Mouse (Mus musculus): ENCODE results near the gene Olfr824. TPM values are rescaled to one million over a fixed set of nuclear protein-coding genes. Genes with fewer than 3 reads are reported as not detected.
"Not testable (repeated sequence)": the region's sequence is repeated elsewhere in the genome, so short reads cannot be mapped to it uniquely, and the experiment has no call there.

Gene Olfr824
- total RNA-seq (2021): not detected
- long read RNA-seq, experiment 1: 0 reads
- long read RNA-seq, experiment 2: 0 reads

DNA sequence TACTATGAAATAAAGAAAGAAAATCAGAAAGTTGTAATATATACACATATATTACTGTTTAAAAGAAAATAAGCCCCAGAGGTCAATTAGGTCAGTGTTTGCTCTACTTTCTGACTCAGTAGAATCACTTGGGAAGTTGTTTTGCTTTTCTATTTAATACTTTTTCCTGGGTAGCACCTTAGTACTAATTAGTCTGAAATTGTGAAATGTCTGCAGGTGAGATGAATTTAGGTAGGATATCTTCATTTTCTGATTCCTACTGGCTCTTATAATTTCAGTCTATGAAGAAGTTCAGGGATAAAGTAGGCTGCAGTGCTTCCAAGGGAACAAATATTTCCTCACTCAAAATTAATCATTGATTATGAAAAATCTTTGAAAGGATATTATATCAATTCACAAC lies at the start of gene Olfr824:
TSS of gene Olfr824 (minus strand) at position 101 of the 400 bp plus-strand sequence.
- DNase-seq: not testable (repeated sequence)

DNA sequence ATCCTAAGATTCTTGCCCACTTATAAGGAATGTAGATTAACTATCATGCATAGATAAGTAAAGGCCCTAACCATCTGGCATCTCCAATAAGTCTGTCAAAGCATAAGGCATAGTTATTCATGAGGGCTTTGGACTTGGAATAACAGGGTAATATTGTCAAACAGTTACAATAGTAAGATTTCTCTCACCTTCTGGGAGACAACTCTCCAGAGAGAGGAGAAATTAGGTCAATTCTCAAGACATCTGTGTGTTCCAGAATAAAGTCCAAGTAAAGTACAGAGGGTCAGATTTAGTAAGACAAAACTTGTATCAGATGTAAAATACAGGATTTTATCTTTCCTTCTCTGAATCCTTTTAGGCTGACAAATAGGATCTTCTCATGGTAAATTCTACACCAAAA lies 36.9 kb upstream of the Olfr824 start, which contains the start of gene Olfr825:
TSS of gene Olfr825 (minus strand) at position 101 of the 400 bp plus-strand sequence.
- no peak for DNase-seq

- no peak for DNase-seq
Observed at GRCm38 (mm10) chr10:130165196-130165595, 35.4 kb upstream of the Olfr824 start.

GRCm38 (mm10) chr10:130144121-130144520 lies 14.3 kb upstream of the Olfr824 start:
- DNase-seq: no peak

- not testable (repeated sequence) for DNase-seq
Observed at GRCm38 (mm10) chr10:130142481-130142880, 12.7 kb upstream of the Olfr824 start.

- no peak for DNase-seq
Observed at GRCm38 (mm10) chr10:130134811-130135210, 5.0 kb upstream of the Olfr824 start.

DNA sequence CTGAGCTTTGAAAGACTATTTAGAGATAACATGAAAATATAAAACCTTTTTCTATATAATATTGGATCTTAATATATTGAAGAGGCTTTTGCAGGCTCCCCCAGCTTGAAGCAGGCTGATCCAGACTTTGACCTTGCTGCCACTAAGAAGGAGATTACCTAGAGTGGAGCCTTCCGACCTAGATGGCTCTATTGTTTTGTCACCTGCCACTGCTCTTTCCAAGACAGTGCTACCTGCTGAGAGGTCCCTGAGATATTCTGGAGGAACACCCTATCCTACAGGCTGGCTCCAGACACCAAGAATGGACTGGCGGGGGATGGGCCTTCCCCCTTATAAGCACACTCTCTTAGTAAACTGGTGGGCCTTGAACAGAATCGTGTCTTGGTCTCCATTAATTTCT lies 13.8 kb downstream of the Olfr824 start:
- not testable (repeated sequence) for DNase-seq

GRCm38 (mm10) chr10:130115283-130115682 lies 14.5 kb downstream of the Olfr824 start, which contains the start of gene Olfr823:
Gene Olfr823 (minus strand): TSS chr10:130115383.
- DNase-seq: not testable (repeated sequence)

- no peak for DNase-seq
Observed at GRCm38 (mm10) chr10:130096104-130096503, 33.7 kb downstream of the Olfr824 start.

GRCm38 (mm10) chr10:130092838-130093440 lies 36.9 kb downstream of the Olfr824 start:
- peak in 1 of 2 experiments; percentile 23 for DNase-seq

Other genes with a start within 250 kb of the Olfr824 start
- gene Olfr815, start 224.1 kb downstream of the Olfr824 start, total RNA-seq (2021): not detected
- not detected for gene Olfr816, start 214.4 kb downstream of the Olfr824 start, total RNA-seq (2021)
- gene Olfr818, start 180.9 kb downstream of the Olfr824 start, total RNA-seq (2021): not detected
- not detected for gene Olfr819, start 162.7 kb downstream of the Olfr824 start, total RNA-seq (2021)
- not detected for gene Olfr247, start 153.9 kb downstream of the Olfr824 start, total RNA-seq (2021)
- gene Gm10310, start 144.9 kb downstream of the Olfr824 start, total RNA-seq (2021): not detected
- not detected for gene Olfr820, start 117.4 kb downstream of the Olfr824 start, total RNA-seq (2021)
- gene Olfr821, start 99.7 kb downstream of the Olfr824 start, total RNA-seq (2021): not detected
- gene Olfr822, start 58.8 kb downstream of the Olfr824 start, total RNA-seq (2021): not detected
- gene Olfr823, start 14.6 kb downstream of the Olfr824 start, total RNA-seq (2021): not detected
- gene Olfr825, start 36.8 kb upstream of the Olfr824 start, total RNA-seq (2021): not detected
- gene Olfr826, start 54.2 kb upstream of the Olfr824 start, total RNA-seq (2021): not detected
- not detected for gene Olfr827, start 84.4 kb upstream of the Olfr824 start, total RNA-seq (2021)
- gene Neurod4, start 150.2 kb upstream of the Olfr824 start, total RNA-seq (2021): not detected
- gene Tespa1, start 192.9 kb upstream of the Olfr824 start, total RNA-seq (2021): 1 to 10 TPM in 1 of 2 experiments, under 1 TPM in 1; 0.37 to 3.2 TPM